Mouse (Mus musculus): ENCODE measurements around the gene Thsd4. TPM values are rescaled to one million over a fixed set of nuclear protein-coding genes. Genes with fewer than 3 reads are reported as not detected.

Gene Thsd4
- polyA plus RNA-seq, 1 experiment from 2014 or later: 24.5 TPM

DNA sequence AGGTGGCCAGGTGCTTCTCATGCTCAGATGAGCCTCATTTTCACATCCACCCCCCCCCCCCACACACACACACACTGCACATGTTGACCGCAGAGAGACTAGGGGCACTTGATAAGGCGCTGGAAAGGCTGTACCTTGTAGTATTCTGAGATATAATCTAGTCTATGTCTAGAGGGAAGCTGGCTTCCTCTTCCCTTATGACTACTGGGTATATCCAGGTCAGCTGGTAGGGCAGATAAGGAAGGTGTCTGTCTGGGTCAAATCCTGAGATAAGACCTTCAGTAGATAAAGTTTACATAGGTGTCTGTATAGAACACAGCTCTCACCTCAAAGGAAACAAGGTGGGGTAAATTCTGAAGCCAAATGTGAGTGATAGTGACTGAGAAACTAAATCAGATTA lies 24.3 kb upstream of the Thsd4 start:
- no peak overlapping the region for H3K9ac ChIP-seq (replicated peaks; ENCODE audit: low read length)
- H3K9me3 ChIP-seq (ENCODE audit: low read length): no peaks in the 10 kb centered on the region
- no peaks in the 10 kb centered on the region for H3K27me3 ChIP-seq (ENCODE audit: insufficient read depth, low read length)
- no peaks in the 10 kb centered on the region for H3K36me3 ChIP-seq (ENCODE audit: insufficient read depth, low read length)
- WGBS: 75% methylated on average over 2 of the region's 2 CpGs
- no peak overlapping the region for H3K4me3 ChIP-seq (ENCODE audit: low read length)
- no peak overlapping the region for H3K27ac ChIP-seq (ENCODE audit: low read length)
- H3K4me2 ChIP-seq (replicated peaks; ENCODE audit: low read depth, low read length): no peak overlapping the region
- no peaks in the 10 kb centered on the region for H3K4me1 ChIP-seq (ENCODE audit: insufficient read depth, low read length)
- no peak for ATAC-seq (ENCODE audit: low FRiP score, low TSS enrichment)

DNA sequence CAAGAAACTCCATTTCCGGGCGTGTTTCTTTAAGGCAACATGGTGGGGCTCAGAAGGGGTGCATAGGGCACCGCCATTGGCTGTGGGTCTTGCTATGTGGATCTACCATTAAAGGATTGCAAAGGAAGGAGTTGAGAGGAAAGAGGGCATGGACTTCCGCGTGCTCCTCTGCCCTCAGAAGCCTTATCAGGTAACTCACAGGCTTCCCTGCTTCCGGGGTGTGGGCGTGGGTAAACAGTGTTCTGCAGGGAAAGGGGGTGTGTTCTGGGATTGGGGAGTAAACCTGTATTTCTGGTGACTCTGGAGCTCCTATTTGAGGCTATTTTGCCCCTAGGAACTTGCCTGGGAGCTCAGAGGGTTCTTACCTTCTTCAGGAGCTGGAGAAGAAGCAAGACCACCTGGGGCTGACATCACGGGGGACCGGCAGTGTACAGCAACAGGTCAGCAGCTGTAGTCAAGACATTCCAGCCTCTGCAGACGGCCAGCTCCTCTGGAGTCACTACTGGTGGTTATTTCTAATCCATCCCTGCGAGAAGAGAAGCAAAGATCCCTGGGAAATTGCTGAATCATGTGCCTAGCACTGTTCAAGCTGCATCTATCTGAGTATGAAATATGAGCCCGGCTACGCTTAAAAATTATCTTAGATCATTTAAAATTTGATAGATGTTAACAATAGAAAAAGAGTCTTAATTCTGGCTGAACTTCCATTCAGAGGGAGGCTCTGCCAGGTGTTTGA lies 23.7 kb upstream of the Thsd4 start:
- WGBS: 76% methylated on average over 13 of the region's 13 CpGs
- Histone ChIP-seq H3K9ac (replicated peaks; ENCODE audit: low read length) (no peak overlapping the region), H3K4me1 (ENCODE audit: insufficient read depth, low read length) (no peaks in the 10 kb centered on the region), H3K27ac (ENCODE audit: low read length) (no peak overlapping the region), H3K9me3 (ENCODE audit: low read length) (no peaks in the 10 kb centered on the region), H3K27me3 (ENCODE audit: insufficient read depth, low read length) (no peaks in the 10 kb centered on the region), H3K36me3 (ENCODE audit: insufficient read depth, low read length) (no peaks in the 10 kb centered on the region), H3K4me3 (ENCODE audit: low read length) (no peak overlapping the region), H3K4me2 (replicated peaks; ENCODE audit: low read depth, low read length) (no peak overlapping the region)
- no peak for ATAC-seq (ENCODE audit: low FRiP score, low TSS enrichment)

DNA sequence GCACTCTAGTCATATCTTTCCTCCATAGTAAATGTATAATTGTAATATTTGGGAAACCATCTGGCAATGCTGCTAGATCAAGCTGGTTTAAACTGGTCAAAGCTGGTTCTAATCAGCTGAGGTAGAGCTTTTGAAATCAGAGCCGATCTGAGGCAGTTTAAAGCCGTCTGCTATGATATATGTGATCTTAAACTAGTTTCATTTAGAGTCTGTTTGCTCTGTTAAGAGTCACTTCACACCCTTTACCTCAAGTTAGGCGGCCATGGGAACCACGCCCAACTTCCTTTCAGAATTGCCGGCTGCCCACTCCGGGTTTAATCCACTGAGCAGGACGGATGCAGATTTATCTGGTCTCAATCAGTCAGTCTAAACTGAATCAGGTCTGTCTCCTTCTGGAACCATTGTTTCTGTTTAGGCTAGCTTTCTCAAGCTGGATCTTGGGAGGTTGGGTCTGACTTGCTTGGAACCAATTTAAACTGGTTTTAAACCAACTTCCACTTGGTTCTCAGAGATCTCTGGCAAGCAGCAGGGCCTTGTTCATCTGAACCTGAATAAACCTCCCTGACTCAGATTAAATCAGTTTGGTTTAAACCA lies 21.7 kb upstream of the Thsd4 start:
- no peak for ATAC-seq (ENCODE audit: low FRiP score, low TSS enrichment)
- WGBS: 42% methylated on average over 7 of the region's 7 CpGs
- H3K36me3 ChIP-seq (ENCODE audit: insufficient read depth, low read length): no peaks in the 10 kb centered on the region

DNA sequence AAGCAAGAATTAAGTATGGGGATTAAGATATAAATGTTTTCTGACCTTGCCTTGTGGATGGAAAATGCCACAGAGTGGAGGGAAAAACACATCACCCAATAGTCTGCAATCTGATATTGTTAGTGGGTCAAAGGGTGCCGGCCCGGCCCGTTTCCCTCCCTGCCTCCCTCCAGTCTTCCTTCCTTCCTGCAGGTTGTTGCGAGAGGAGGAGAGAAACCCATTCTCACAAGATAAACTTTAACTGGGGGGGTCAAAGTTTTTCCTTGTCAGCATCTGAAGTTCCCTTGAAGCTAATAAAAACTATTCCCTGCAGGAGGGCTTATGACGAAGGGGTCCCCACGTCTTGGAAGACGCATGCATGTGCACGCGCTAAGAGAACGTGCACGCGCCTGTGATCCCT lies 8.5 kb upstream of the Thsd4 start:
- Histone ChIP-seq H3K27me3 (ENCODE audit: insufficient read depth, low read length) (no peaks in the 10 kb centered on the region), H3K9ac (replicated peaks; ENCODE audit: low read length) (no peak overlapping the region), H3K9me3 (ENCODE audit: low read length) (no peaks in the 10 kb centered on the region), H3K4me1 (ENCODE audit: insufficient read depth, low read length) (peaks cover 15% of the 10 kb centered on the region), H3K4me3 (ENCODE audit: low read length) (no peak overlapping the region), H3K27ac (ENCODE audit: low read length) (no peak overlapping the region), H3K36me3 (ENCODE audit: insufficient read depth, low read length) (no peaks in the 10 kb centered on the region), H3K4me2 (replicated peaks; ENCODE audit: low read depth, low read length) (peak overlapping the region; percentile 30)
- ATAC-seq (ENCODE audit: low FRiP score, low TSS enrichment): no peak
- 51% methylated on average over 12 of the region's 12 CpGs for WGBS

More for the DNA sequence above, 21.7 kb upstream of the Thsd4 start:
- H3K27me3 ChIP-seq (ENCODE audit: insufficient read depth, low read length): no peaks in the 10 kb centered on the region
- peak overlapping the region; percentile 13; the same call in 1 of the 2 replicates for H3K27ac ChIP-seq (ENCODE audit: low read length)
- no peaks in the 10 kb centered on the region for H3K9me3 ChIP-seq (ENCODE audit: low read length)
- no peak overlapping the region for H3K4me2 ChIP-seq (replicated peaks; ENCODE audit: low read depth, low read length)
- H3K4me3 ChIP-seq (ENCODE audit: low read length): no peak overlapping the region
- no peaks in the 10 kb centered on the region for H3K4me1 ChIP-seq (ENCODE audit: insufficient read depth, low read length)
- no peak overlapping the region for H3K9ac ChIP-seq (replicated peaks; ENCODE audit: low read length)

DNA sequence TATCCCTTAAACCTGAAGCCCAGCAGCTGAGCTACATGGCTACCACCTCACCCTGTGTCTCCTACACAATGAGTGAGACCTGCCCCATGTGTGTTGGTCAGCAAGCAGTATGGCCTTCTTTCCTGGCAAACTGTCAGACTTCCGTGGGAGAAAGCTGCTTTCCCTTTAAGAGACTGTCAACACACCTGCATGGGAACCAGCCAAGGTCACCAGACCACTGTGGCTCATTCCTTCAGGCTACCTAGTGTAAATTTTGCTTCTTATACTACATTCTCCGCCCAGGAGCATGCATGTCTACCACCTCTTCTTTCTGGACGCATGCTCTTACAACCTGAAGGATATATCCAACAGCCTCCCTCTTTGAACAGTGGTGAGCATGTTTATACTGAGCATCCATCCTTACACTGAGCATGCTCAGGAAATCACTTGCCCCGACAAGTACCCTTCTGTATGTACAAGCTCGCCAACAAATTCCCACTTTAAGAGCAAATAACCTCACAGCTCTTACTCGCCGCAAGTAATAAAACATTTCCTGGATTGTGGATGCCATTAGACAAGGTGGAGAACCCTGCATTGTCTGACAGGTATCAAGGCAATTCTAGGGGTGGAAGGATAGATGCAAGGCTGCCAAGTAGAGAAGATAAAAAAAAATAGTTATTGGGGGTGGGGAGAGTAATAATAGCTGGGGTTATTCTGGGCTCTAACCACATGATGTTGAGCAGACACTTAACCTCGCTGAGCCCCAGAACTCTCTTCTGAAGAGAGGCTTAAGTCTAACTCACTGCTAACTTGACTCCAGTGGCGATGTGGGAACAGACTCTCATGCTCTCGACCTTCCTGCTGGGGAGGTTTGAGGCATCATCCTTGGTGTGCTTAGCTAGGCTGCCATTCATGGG lies 7.8 kb upstream of the Thsd4 start:
- Histone ChIP-seq H3K9ac (replicated peaks; ENCODE audit: low read length) (no peak overlapping the region), H3K36me3 (ENCODE audit: insufficient read depth, low read length) (no peaks in the 10 kb centered on the region), H3K4me2 (replicated peaks; ENCODE audit: low read depth, low read length) (no peak overlapping the region), H3K27me3 (ENCODE audit: insufficient read depth, low read length) (no peaks in the 10 kb centered on the region), H3K4me3 (ENCODE audit: low read length) (no peak overlapping the region), H3K4me1 (ENCODE audit: insufficient read depth, low read length) (peaks cover 17% of the 10 kb centered on the region), H3K27ac (ENCODE audit: low read length) (no peak overlapping the region), H3K9me3 (ENCODE audit: low read length) (no peaks in the 10 kb centered on the region)
- no peak for ATAC-seq (ENCODE audit: low FRiP score, low TSS enrichment)
- WGBS: 62% methylated on average over 10 of the region's 10 CpGs

DNA sequence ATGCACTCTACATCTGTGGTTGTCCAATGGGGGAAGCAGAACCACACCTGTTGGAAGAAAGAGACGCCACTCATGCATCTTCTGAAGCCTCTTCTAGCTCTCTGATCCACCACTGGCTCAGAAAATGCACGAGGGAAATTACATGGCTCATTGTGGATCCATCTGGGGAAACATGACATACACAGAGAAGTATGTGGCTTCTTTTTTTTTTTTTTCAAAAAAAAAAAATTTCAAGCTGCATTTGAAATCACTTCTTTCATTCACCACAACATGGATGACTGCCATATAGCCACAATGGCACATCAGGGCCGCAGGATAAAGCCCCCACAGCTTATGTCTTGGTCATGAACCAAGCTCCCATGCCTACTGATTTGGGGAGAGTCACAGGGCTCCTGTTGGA lies 6.4 kb upstream of the Thsd4 start:
- no peak overlapping the region for H3K4me2 ChIP-seq (replicated peaks; ENCODE audit: low read depth, low read length)
- H3K36me3 ChIP-seq (ENCODE audit: insufficient read depth, low read length): no peaks in the 10 kb centered on the region
- peaks cover 17% of the 10 kb centered on the region for H3K4me1 ChIP-seq (ENCODE audit: insufficient read depth, low read length)
- no peaks in the 10 kb centered on the region for H3K9me3 ChIP-seq (ENCODE audit: low read length)
- ATAC-seq (ENCODE audit: low FRiP score, low TSS enrichment): no peak
- H3K9ac ChIP-seq (replicated peaks; ENCODE audit: low read length): no peak overlapping the region
- no peak overlapping the region for H3K27ac ChIP-seq (ENCODE audit: low read length)
- no peak overlapping the region for H3K4me3 ChIP-seq (ENCODE audit: low read length)
- WGBS: 84% methylated on average over 3 of the region's 3 CpGs
- H3K27me3 ChIP-seq (ENCODE audit: insufficient read depth, low read length): no peaks in the 10 kb centered on the region

DNA sequence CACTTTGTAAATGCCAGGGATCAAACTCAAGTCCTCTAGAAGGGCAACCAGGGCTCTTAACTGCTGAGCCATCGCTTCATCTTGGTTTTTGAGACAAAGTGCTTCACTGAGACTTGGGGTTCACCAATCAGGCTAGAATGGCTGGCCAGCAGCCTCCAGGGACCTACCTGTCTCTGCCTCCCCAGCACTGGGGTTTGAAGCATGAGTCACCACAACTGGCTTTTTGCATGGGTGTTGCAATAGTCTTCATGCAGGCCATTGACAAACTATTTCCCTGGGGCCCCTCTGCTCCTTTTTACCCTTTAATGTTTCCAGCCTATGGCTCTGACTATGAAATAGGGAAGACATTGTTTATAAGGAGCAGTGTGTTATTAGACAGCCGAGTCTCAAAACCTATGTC lies 6.0 kb upstream of the Thsd4 start:
- peaks cover 17% of the 10 kb centered on the region for H3K4me1 ChIP-seq (ENCODE audit: insufficient read depth, low read length)
- no peaks in the 10 kb centered on the region for H3K27me3 ChIP-seq (ENCODE audit: insufficient read depth, low read length)
- H3K9ac ChIP-seq (replicated peaks; ENCODE audit: low read length): no peak overlapping the region
- 95% methylated on average over 2 of the region's 2 CpGs for WGBS
- no peak overlapping the region for H3K4me3 ChIP-seq (ENCODE audit: low read length)
- ATAC-seq (ENCODE audit: low FRiP score, low TSS enrichment): no peak
- H3K9me3 ChIP-seq (ENCODE audit: low read length): no peaks in the 10 kb centered on the region
- no peaks in the 10 kb centered on the region for H3K36me3 ChIP-seq (ENCODE audit: insufficient read depth, low read length)
- no peak overlapping the region for H3K27ac ChIP-seq (ENCODE audit: low read length)
- no peak overlapping the region for H3K4me2 ChIP-seq (replicated peaks; ENCODE audit: low read depth, low read length)

DNA sequence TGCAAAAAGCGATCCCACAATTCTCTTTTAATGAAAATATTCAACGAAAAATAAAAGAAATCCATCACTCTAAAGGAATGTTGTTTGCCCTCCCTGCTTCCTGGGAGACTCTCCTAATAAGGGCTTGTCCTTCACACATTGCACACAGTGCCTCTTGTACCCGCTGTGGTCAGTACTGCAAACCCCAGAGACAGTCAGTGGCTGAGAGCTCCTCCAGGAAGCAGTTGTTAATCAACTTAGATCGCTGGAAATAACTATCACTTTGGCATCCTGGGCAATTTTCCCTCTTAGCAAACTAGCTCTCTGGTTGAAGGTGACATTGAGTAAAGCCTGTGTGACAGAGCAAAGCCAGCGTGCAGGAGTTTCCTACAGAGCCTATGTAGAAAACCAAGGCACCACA lies 5.2 kb upstream of the Thsd4 start:
- H3K9me3 ChIP-seq (ENCODE audit: low read length): no peaks in the 10 kb centered on the region
- 64% methylated on average over 5 of the region's 5 CpGs for WGBS
- no peaks in the 10 kb centered on the region for H3K36me3 ChIP-seq (ENCODE audit: insufficient read depth, low read length)

DNA sequence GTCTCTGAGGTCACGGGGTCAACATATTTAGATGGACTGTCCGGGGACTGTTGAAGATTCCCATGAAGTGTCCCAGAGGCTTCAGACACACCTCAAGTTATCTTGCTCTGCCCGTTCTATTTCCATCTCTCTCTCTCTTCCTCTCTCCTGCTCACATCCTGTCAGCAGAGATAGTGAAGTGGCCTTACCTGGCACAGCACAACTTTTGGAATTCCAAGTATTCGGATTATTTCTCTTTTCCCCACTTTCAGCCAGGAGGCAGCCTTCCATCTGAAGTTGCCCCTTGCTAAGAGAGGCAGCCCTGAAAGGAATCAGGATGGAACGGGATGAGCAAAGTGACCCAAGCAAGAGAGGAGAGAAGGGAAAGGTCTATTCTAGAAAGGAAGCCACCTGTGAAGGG lies 4.3 kb upstream of the Thsd4 start:
- Histone ChIP-seq H3K4me2 (replicated peaks; ENCODE audit: low read depth, low read length) (no peak overlapping the region), H3K27me3 (ENCODE audit: insufficient read depth, low read length) (no peaks in the 10 kb centered on the region), H3K9ac (replicated peaks; ENCODE audit: low read length) (no peak overlapping the region), H3K27ac (ENCODE audit: low read length) (no peak overlapping the region), H3K4me1 (ENCODE audit: insufficient read depth, low read length) (peaks cover 23% of the 10 kb centered on the region), H3K9me3 (ENCODE audit: low read length) (no peaks in the 10 kb centered on the region), H3K36me3 (ENCODE audit: insufficient read depth, low read length) (no peaks in the 10 kb centered on the region), H3K4me3 (ENCODE audit: low read length) (no peak overlapping the region)
- 62% methylated on average over 5 of the region's 5 CpGs for WGBS
- no peak for ATAC-seq (ENCODE audit: low FRiP score, low TSS enrichment)

More for the DNA sequence above, 5.2 kb upstream of the Thsd4 start:
- no peak overlapping the region for H3K4me3 ChIP-seq (ENCODE audit: low read length)
- H3K4me2 ChIP-seq (replicated peaks; ENCODE audit: low read depth, low read length): no peak overlapping the region
- ATAC-seq (ENCODE audit: low FRiP score, low TSS enrichment): no peak
- peaks cover 21% of the 10 kb centered on the region for H3K4me1 ChIP-seq (ENCODE audit: insufficient read depth, low read length)
- H3K9ac ChIP-seq (replicated peaks; ENCODE audit: low read length): no peak overlapping the region
- H3K27ac ChIP-seq (ENCODE audit: low read length): no peak overlapping the region
- no peaks in the 10 kb centered on the region for H3K27me3 ChIP-seq (ENCODE audit: insufficient read depth, low read length)

Measured in kidney, embryonic 16.5 days (tissue).